Mouse (Mus musculus) adrenal gland, postnatal 25 days (tissue): ENCODE measurements around the gene Gas8. TPM values are rescaled to one million over a fixed set of nuclear protein-coding genes. Genes with fewer than 3 reads are reported as not detected.
A peak's percentile ranks its signal among the peaks of the same experiment; 100 is the strongest.
"Not testable (repeated sequence)": the region's sequence is repeated elsewhere in the genome, so short reads cannot be mapped to it uniquely, and the experiment has no call there.

ENCODE experiments used
- DNase-seq: peaks from one replicate; pipeline ENCODE4 v3.0.0; 2021; ENCODE audit warnings: mixed read lengths
- long read RNA-seq: library from polyadenylated mRNA; stranded (forward); transcript quantifications from one replicate; pipeline ENCODE4 v2.0.0, GENCODE M21; 2021
- total RNA-seq: library from RNA; stranded (reverse); gene quantifications from 2 replicates; pipeline ENCODE4 v1.2.3, GENCODE M21; 2021

Gas8 gene
- 16.7 and 18.1 TPM in 2 replicates for total RNA-seq
- long read RNA-seq, transcript Gas8-201 (11 exons, 1,681 nt): major isoform, 15 of 18 reads
- long read RNA-seq, partial matches to known transcripts: 1 of 18 reads
- long read RNA-seq, other reads (novel, unspliced or antisense): 2 of 18 reads

- DNase-seq: peak; percentile 89
Observed at GRCm38 (mm10) chr8:123518667-123519066, at the start of gene Gas8. Gene Gas8 (plus strand): TSS chr8:123518834.

GRCm38 (mm10) chr8:123472991-123473390, 45.6 kb upstream of the Gas8 start:
- not testable (repeated sequence) for DNase-seq

DNA sequence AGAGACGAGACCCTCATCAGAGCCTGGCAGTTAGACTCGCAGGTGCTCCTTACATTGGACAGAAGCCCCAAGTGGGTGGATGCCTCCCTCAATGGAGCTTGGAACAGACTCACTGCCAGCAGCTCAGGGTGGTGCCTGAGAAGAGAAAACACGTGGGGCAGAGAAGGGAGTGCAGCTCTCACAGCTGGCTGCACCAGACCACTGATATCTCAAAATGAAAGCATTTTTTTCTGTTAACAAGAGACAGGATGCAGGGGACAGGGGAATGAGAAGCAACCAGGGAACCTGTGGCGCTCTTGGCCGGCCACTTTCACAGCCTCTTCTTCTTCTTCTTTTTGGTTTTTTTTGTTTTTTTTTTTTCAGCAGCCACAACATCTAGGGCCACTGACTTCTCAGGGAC, 44.1 kb upstream of the Gas8 start:
- DNase-seq: not testable (repeated sequence)

DNA sequence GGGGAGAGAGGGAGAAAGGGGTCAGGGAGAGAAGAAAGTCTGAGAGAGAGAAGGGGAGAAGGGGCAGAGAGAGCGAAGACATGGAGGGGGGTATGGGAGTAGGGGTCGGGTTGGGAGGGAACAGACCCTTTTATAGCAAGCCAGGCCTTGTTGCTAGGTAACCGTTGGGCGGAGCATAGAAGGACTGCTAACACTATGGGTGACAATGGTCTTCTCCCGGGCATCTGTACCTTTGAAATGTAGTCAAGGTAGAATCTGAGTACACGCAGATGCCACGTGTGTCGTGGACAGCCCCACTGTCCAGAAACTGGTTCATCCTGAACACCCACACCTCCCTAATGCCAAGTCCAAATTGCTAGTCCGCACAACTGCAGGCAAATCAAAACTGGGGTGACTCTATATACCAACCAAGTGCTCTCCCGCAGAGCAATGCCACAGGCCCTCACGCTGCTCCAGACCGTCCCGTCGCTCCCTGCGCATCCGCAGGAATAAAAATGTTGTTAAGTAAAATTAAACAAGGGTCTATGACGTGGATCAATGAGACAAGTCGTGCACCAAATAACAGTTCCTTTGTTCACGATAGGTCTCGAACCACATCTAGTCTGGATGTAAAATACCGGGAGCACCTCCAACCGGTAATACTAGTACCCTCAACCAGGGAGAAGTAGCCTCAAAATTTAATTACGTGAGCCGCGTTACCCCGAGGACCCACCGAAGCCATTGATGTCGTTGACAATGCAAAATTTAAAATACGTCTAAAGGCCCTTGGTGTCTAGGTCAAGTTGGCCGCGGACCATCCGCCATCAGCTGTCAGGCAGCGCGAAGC, 41.5 kb upstream of the Gas8 start:
- DNase-seq: no peak

DNA sequence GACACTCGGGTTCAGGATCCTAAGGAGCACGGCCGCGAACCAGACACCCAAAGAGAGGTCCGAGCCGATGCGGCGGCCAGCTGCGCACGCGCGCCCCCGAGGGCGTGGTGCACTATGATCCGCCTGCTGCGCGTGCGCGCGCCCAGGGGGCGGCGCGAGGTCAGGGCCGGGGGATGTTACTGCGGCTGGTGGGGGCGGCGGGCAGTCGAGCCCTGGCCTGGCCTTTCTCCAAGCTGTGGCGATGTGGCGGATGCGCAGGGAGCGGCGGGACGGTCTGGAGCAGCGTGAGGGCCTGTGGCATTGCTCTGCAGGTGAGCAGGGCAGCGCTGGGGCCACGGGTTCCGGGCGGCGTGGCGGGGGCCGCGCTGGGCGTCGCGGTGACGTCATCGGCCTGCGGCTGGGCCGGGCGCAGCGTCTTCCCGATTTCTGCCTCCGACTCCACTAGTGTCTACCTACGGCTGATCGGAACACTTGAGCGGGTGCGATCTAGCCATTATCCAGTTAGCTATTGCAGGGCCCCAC, 40.8 kb upstream of the Gas8 start, which contains the start of gene Afg3l1:
TSS of gene Afg3l1 (plus strand) at position 167 of the 522 bp plus-strand sequence.
- peak; percentile 96 for DNase-seq

DNA sequence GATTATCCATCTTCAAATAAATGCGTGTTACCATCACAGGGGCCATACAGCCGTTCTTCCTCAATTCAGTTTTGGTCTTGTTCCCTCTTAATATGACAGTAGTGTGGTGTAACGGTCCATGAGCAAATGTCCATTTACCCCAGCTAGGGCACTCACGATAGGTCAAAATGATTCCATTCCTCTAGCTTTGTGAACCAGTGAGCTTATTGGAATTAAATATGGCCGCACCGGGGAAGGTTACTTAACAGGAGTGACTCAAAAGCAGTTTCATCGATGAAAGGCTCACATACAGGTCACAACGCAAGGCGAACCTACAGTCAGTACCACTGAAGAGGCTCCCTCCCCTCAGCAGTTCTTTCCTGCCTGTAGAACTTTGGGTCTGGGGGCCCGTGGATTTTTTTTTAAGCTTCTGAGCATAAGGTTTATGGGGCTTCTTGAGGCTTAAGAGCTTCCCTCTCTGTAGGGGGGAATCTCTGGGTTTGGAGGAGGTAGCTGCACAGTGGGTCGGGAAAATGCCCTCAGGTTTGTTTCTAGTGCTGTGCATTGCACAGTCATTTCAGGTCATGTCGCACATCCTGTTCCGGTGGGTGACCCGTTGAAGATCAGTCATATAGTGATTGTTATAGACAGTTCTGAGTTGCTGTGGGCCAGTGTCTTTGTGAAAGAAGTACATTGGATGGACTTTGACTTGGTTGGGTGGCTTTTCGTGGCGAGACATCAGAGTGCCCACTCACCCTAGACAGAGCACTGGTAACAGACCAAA, 40.0 kb upstream of the Gas8 start:
- no peak for DNase-seq

DNA sequence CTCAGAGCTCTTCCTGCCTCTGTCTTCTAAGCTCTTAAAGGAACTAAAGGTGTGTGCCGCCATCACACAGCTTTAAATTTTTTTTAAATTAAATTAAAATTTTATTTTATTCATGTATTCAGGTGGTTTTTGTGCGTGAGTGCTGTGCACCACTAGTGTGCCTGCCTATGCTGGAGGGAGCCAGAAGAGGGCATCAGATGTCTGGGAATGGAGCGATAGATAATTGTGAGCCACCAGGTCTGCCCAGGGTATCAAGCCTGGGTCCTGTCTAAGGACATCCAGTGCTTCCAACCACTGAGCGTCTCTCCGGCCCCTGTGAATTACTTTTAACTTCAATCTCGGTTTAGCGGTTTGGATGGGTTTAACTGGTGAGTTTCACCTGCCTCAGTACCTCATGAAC, 36.0 kb upstream of the Gas8 start:
- DNase-seq: no peak

GRCm38 (mm10) chr8:123491280-123492075, 27.2 kb upstream of the Gas8 start:
- DNase-seq: no peak

DNA sequence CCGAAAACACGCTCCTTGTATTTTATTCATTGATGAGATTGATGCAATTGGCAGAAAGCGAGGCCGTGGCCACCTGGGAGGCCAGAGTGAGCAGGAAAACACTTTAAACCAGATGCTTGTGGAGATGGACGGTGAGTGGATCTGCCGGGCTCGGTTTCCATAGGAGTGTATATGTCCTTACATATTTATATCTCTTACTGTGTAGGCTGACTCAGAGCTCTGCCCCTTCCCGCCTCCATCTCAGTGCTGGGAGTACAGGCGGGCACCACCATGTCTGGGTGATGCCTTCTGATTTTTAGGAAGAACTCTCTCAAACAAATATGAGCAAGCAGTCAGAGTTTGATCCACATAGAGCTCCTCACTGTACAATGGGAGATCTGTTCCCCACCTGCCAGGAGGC, 25.7 kb upstream of the Gas8 start:
- no peak for DNase-seq

GRCm38 (mm10) chr8:123497699-123498098, 20.9 kb upstream of the Gas8 start:
- no peak for DNase-seq

GRCm38 (mm10) chr8:123498963-123499362, 19.7 kb upstream of the Gas8 start:
- DNase-seq: no peak

DNA sequence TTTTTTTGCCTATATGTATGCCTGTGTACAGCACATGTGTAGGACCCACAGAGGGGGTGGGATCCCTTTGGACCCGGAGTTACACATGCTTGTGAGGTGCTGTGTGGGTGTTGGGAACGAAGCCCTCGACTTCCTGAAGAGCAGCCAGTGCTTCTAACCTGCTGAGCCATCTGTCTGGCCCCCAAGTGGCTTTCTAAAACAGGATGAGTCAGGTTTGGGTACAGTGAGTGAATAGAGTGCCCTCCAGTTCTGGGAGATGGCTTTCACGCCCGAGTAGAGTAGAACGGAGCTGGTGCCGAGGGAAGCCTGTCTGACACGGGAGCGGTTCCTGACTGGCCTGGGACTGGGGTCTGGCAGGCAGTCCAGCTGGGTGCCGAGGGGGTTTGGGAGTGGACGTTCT, 19.1 kb upstream of the Gas8 start:
- DNase-seq: no peak

DNA sequence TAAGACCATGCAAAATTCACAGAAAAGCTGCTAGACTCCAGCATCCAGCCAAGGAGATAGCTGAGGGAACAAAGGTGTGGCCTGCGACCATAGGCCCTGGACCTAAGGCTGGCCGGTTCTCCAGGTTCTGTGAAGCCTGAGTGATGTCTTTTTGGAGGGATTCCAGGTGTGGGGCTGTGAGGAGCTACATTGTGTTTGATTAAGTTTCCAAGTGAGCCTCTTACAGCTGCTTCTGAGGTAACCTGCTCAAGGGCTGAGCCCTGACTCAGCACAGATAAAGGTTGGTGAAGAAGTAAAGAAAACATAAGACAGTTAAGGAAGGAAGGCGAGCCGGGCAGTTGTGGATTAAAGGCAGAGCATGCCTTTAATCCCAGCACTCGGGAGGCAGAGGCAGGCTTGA, 16.4 kb upstream of the Gas8 start:
- DNase-seq: no peak

DNA sequence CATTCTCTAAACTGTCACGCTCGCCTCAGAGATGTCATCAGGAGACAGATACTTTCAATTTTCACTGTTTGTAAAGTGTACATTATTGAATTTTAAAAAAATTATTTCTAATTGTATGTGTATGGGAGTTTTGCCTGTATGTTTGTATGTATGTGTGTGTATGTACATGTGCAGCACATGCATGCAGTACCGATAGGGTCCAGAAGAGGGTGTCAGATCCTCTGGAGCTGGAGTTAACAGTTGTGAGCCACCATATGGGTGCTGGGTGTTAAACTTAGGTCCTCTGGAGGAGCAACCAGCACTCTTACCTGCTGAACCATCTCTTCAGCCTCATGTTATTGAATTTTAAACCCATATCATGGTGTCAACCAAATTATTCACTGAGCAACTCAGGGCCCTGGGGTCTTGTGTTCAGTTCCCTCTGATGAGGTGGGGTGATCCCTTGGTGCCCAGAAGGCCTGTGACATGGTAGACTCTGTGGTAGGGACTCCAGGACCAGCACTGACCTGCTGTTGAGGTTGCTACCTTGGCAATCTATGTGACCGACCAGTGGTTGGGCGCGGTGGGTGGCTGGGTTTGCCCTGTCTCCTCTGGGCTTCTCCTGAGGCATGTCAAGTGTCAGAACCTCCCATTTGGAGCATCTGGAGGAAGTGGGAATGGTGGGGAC, 14.7 kb upstream of the Gas8 start:
- DNase-seq: no peak

- DNase-seq: no peak
Observed at GRCm38 (mm10) chr8:123504591-123505195, 13.9 kb upstream of the Gas8 start.

DNA sequence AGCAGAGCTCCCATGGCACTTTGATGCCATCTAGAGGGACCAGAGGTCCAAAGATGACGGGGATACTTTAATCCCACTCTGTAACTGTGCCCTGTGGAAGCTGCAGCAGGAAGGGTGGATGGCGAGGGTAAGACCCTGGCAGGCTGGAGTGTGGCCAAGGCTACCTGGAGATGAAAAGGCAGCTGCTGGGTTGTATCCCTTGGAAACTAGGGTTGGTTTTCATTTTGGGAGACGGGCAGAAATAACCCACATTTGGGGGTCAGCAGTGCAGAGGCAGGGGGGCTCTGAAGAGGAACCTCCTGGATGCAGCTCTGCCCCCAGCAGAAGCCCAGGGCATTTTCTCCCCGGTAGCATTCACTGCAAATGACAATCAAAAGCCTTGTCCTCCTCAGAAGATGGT, 13.4 kb upstream of the Gas8 start:
- DNase-seq: no peak

GRCm38 (mm10) chr8:123505695-123506094, 12.9 kb upstream of the Gas8 start:
- DNase-seq: no peak

GRCm38 (mm10) chr8:123507153-123507552, 11.5 kb upstream of the Gas8 start:
- no peak for DNase-seq

GRCm38 (mm10) chr8:123510819-123511218, 7.8 kb upstream of the Gas8 start:
- no peak for DNase-seq

GRCm38 (mm10) chr8:123514136-123514535, 4.5 kb upstream of the Gas8 start:
- DNase-seq: no peak
